Mouse (Mus musculus) embryo, embryonic 9.5 days (tissue): ENCODE measurements around the gene Ank2.
A peak's percentile ranks its signal among the peaks of the same experiment; 100 is the strongest.

Experiments
- DNase-seq: peaks from one replicate; pipeline ENCODE4 v3.0.0-alpha.2; 2017; ENCODE audit errors: extremely low spot score

The Ank2 gene

GRCm38 (mm10) chr3:127023992-127024391 is 475.2 kb downstream of the Ank2 start:
- no peak for DNase-seq

GRCm38 (mm10) chr3:127020167-127020566 is 479.0 kb downstream of the Ank2 start:
- no peak for DNase-seq

- DNase-seq: no peak
Observed at GRCm38 (mm10) chr3:127019728-127020127, 479.4 kb downstream of the Ank2 start.

GRCm38 (mm10) chr3:127019109-127019508 is 480.0 kb downstream of the Ank2 start:
- DNase-seq: no peak

- no peak for DNase-seq
Observed at GRCm38 (mm10) chr3:127017523-127017922, 481.6 kb downstream of the Ank2 start.

GRCm38 (mm10) chr3:127015596-127015995 is 483.6 kb downstream of the Ank2 start:
- no peak for DNase-seq

- DNase-seq: no peak
Observed at GRCm38 (mm10) chr3:127015175-127015574, 484.0 kb downstream of the Ank2 start.

GRCm38 (mm10) chr3:127013976-127014375 is 485.2 kb downstream of the Ank2 start:
- no peak for DNase-seq

- peak; percentile 31 for DNase-seq
Observed at GRCm38 (mm10) chr3:127012525-127012924, 486.6 kb downstream of the Ank2 start.

GRCm38 (mm10) chr3:127005898-127006673 is 493.1 kb downstream of the Ank2 start:
- DNase-seq: no peak

GRCm38 (mm10) chr3:127004860-127005633 is 494.1 kb downstream of the Ank2 start:
- no peak for DNase-seq

- no peak for DNase-seq
Observed at GRCm38 (mm10) chr3:127003946-127004345, 495.2 kb downstream of the Ank2 start.

GRCm38 (mm10) chr3:126998742-126999112 is 500.4 kb downstream of the Ank2 start:
- no peak for DNase-seq

GRCm38 (mm10) chr3:126998008-126998741 is 501.0 kb downstream of the Ank2 start:
- DNase-seq: peak; percentile 56

GRCm38 (mm10) chr3:126997391-126998007 is 501.7 kb downstream of the Ank2 start:
- DNase-seq: peak; percentile 54

- no peak for DNase-seq
Observed at GRCm38 (mm10) chr3:126996721-126997120, 502.4 kb downstream of the Ank2 start.

- no peak for DNase-seq
Observed at GRCm38 (mm10) chr3:126995970-126996369, 503.2 kb downstream of the Ank2 start.

- no peak for DNase-seq
Observed at GRCm38 (mm10) chr3:126994149-126994548, 505.0 kb downstream of the Ank2 start.

- DNase-seq: no peak
Observed at GRCm38 (mm10) chr3:126989936-126990335, 509.2 kb downstream of the Ank2 start.

- no peak for DNase-seq
Observed at GRCm38 (mm10) chr3:126986687-126987086, 512.5 kb downstream of the Ank2 start.

- DNase-seq: no peak
Observed at GRCm38 (mm10) chr3:126982814-126983213, 516.3 kb downstream of the Ank2 start.

GRCm38 (mm10) chr3:126981163-126981562 is 518.0 kb downstream of the Ank2 start:
- DNase-seq: no peak
